ENCODE assay signal across 29 mouse cellular contexts in genomic region chr10:24609146-24609545, GRCm38 (mm10). TPM values are rescaled to one million over a fixed set of nuclear protein-coding genes. Genes with fewer than 3 reads are reported as not detected.
"Had no signal": no experiment of that assay in that cellular context is flagged by ENCODE, and none has a peak within 500 bp of the region (broad histone marks: within the 10 kb centered on the region; RNA-seq: fewer than 3 reads in every experiment).

No protein-coding gene starts in this region.

- H3K27me3 ChIP-seq: heart, embryonic 13.5 days; heart, embryonic 15.5 days; hindbrain, embryonic 12.5 days; hindbrain, embryonic 13.5 days; hindbrain, embryonic 15.5 days; intestine, embryonic 15.5 days; kidney, embryonic 15.5 days had no signal

- ATAC-seq: hindbrain, embryonic 16.5 days; hindbrain, postnatal 0 days; inflammation-experienced regulatory T-cells, adult 6 months; intestine, embryonic 15.5 days; intestine, embryonic 16.5 days; intestine, postnatal 0 days had no signal

- H3K27ac ChIP-seq: heart, embryonic 13.5 days; heart, embryonic 15.5 days; hindbrain, embryonic 10.5 days; hindbrain, embryonic 12.5 days; hindbrain, embryonic 13.5 days; hindbrain, embryonic 14.5 days; hindbrain, embryonic 15.5 days; hindbrain, postnatal 0 days; intestine, embryonic 15.5 days; kidney, embryonic 15.5 days; kidney, postnatal 0 days; layer of hippocampus, adult 2 months; left cerebral cortex, adult 2 months had no signal

- H3K9me3 ChIP-seq: heart, embryonic 13.5 days; heart, embryonic 15.5 days; hindbrain, embryonic 10.5 days; hindbrain, embryonic 12.5 days; hindbrain, embryonic 13.5 days; hindbrain, embryonic 15.5 days; intestine, embryonic 15.5 days; kidney, embryonic 15.5 days had no signal

- H3K4me2 ChIP-seq: heart, embryonic 13.5 days; heart, embryonic 15.5 days; hindbrain, embryonic 12.5 days; hindbrain, embryonic 13.5 days; hindbrain, embryonic 14.5 days; hindbrain, embryonic 15.5 days; intestine, embryonic 15.5 days; kidney, embryonic 15.5 days had no signal

- H3K4me3 ChIP-seq: heart, embryonic 13.5 days; heart, embryonic 15.5 days; hindbrain, embryonic 10.5 days; hindbrain, embryonic 12.5 days; hindbrain, embryonic 13.5 days; hindbrain, embryonic 15.5 days; intestine, embryonic 15.5 days; kidney, embryonic 15.5 days; layer of hippocampus, adult 2 months; left cerebral cortex, adult 2 months had no signal

- H3K36me3 ChIP-seq: heart, embryonic 13.5 days; heart, embryonic 15.5 days; hindbrain, embryonic 10.5 days; hindbrain, embryonic 12.5 days; hindbrain, embryonic 13.5 days; hindbrain, embryonic 15.5 days; intestine, embryonic 15.5 days; kidney, embryonic 15.5 days had no signal

- H3K4me1 ChIP-seq: hindbrain, embryonic 10.5 days; hindbrain, embryonic 12.5 days; hindbrain, embryonic 13.5 days; hindbrain, embryonic 15.5 days; intestine, embryonic 15.5 days; kidney, embryonic 15.5 days had no signal

- H3K9ac ChIP-seq: heart, embryonic 13.5 days; heart, embryonic 15.5 days; hindbrain, embryonic 12.5 days; hindbrain, embryonic 13.5 days; hindbrain, embryonic 14.5 days; hindbrain, embryonic 15.5 days; intestine, embryonic 15.5 days; kidney, embryonic 15.5 days had no signal

- DNase-seq: kidney, adult 11 months; kidney, adult 18-20 months; kidney, adult 2 months; kidney, adult 8-10 months; kidney, adult 9 months; kidney, postnatal 10 days; kidney, postnatal 14 days; kidney, postnatal 36 days; kidney, postnatal 4 days; layer of hippocampus, adult 9-11 months; layer of hippocampus, postnatal 36 days had no signal

RNA-seq across cellular contexts. Expression of gene Ccn2, which starts 13.9 kb away (rescaled TPM):
- total RNA-seq: hematopoietic stem cell, adult 5-6 weeks had no signal
- polyA plus RNA-seq: inflammation-experienced regulatory T-cells, adult 6 months had no signal
